Mouse (Mus musculus) liver, adult 2 months (tissue): Measurements from ENCODE around the gene Lpar6.

Experiments used
- CTCF ChIP-seq: fragments of 200-500 bp; IDR thresholded peaks from 2 replicates; pipeline ENCODE4 v1.5.1; 2011; ENCODE audit warnings: low read depth, low read length, control low read depth
- POLR2A ChIP-seq: fragments of 200-500 bp; IDR thresholded peaks from 2 replicates; pipeline ENCODE4 v1.6.1; 2011; ENCODE audit warnings: low read length, control low read depth; ENCODE audit not compliant: insufficient read depth; ENCODE audit errors: extremely low read depth

DNA sequence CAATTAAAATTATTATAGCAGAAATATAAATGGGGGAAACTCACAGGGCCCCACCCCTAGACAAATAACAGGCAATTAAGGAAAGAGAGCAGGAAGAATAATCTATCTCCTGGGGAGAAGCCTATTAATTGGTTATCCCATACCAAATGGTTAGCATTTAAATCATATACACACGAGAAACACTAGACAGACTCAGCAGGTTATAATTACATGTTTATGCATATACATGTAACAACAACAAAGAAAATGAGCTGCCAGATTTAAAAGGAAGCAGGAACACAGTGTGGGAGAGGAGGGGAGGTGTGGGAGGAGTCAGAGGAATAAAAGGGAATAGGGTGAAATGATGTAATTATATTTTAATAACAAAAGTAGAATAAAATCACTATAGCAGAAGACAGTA lies 54.7 kb downstream of the Lpar6 start:
- TF ChIP-seq POLR2A: no peak
- TF ChIP-seq CTCF: no peak
